Mouse (Mus musculus) kidney, adult 2 months (tissue): Measurements from ENCODE around the gene Efhc1.

Experiments
- CTCF ChIP-seq: fragments of 200-500 bp; conservative IDR thresholded peaks from 2 replicates; pipeline ENCODE4 v1.5.1; 2011; ENCODE audit warnings: low read depth, mild to moderate bottlenecking, control low read depth, low read length, moderate library complexity, mixed read lengths; ENCODE audit not compliant: insufficient read depth, insufficient read length
- POLR2A ChIP-seq: fragments of 200-500 bp; IDR thresholded peaks from one replicate; pipeline ENCODE4 v1.6.1; 2011; ENCODE audit warnings: low read depth, low read length, control low read depth

DNA sequence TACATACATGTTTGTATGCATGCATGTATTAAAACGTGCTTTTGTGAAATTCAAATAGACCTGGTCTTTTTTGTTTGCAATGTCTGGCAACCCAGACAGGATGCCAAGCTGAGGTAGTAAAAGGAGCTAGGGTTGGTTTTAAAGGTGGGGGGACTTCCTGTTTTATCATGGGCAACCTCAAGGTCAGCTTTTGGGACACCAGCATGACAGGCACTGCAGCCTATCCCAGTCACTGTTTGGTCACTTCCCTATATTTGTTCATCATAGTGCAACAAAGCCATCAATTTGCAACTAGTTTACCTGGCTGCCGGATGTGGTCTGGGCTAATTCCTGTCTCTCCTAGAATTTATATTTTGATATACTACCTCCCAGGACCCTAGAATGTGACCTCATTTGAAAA is 80.2 kb downstream of the Efhc1 start:
- TF ChIP-seq CTCF (no peak), POLR2A (no peak)
